Mouse (Mus musculus) left cerebral cortex, adult 2 months (tissue): ENCODE results near the gene Aldh1a1. TPM values are rescaled to one million over a fixed set of nuclear protein-coding genes. Genes with fewer than 3 reads are reported as not detected.
"Not testable (repeated sequence)": the region's sequence is repeated elsewhere in the genome, so short reads cannot be mapped to it uniquely, and the experiment has no call there.

Source experiments
- DNase-seq, 2 experiments: peaks; one replicate each; pipeline ENCODE4 v3.0.0; 2021 to 2022; ENCODE audit warnings: low spot score in 2 of 2, mixed read lengths in 1 of 2; ENCODE audit errors: extremely low spot score in 1 of 2
- H3K27ac ChIP-seq: fragments of 200-600 bp; 2 replicates; pipeline ENCODE4 v1.8.1; 2022
- H3K4me3 ChIP-seq: fragments of 200-600 bp; 2 replicates; pipeline ENCODE4 v1.8.1; 2022
- CTCF ChIP-seq: fragments of 200-600 bp; IDR thresholded peaks from 2 replicates; pipeline ENCODE4 v1.8.1; 2022; ENCODE audit warnings: antibody characterized with exemption, mild to moderate bottlenecking, moderate library complexity
- intact Hi-C: fragments of 180-260 bp; cut with DNase I; formaldehyde crosslinking; loops from one replicate; pipeline ENCODE4 v1.15.1; 2025
- total RNA-seq, 2 experiments: library from RNA; stranded (reverse); gene quantifications; 2 replicates each; pipeline ENCODE4 v1.2.3; 2021

The Aldh1a1 gene
- total RNA-seq, 2 experiments from 2014 or later, result 45.5 to 48.5 TPM

DNA sequence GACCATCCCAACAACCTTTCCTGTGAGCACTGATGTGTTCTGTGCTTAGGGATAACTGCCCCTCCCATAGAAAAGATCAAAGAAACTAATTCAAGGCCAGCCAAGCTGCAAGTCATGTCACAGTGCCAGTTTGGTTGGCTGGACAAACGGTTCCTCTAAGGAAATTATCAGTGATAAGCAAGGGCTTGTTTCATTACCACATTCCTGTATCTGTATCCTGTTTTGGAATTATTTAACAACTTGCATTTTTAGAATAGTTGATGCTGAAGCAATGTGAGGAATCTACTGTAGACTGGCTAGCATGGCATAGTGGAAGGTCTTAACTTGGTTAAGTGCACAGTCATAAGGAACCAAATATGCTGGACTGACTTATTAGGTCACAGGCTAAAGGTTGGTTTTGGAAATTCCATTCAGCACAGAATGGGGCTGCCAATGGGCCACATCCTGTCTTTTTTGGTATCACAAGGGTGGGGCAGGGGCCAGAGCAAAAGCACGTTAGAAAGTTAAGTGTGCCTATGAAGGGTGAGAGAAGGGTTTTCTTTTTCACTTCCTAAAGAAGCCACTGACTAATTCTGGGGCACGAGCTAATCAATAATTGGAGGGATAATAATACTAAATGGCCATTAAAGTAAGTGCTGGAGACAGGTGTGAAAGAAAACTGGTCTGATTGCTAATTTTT, 121.9 kb downstream of the Aldh1a1 start:
- no peak for DNase-seq
- H3K4me3 ChIP-seq, result no peak overlapping the region
- no peak overlapping the region for H3K27ac ChIP-seq
- TF ChIP-seq CTCF, result no peak
- intact Hi-C loops, result no loop called here

DNA sequence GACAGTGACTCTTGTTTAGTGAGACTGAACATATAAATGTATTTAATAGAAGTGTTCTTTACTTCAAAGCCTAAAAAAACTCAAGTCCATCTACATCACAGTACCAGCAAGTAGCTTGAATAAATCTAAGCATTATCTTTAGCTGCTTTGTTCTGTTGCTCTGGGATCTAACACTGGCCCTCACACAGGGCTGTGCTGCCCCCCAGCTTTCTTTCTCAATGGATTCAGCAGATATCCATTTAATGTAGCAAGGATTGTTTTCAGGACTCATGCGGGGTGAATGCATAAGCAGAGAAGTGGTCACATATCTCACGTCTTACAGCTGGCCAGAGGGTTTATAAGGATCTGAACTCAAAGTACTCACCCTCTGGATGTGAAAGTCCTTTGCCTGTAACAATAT, 129.9 kb downstream of the Aldh1a1 start:
- intact Hi-C loops, result loop anchor here (5.0 kb wide), 1 partner anchor 170 kb away; no protein-coding TSS in a partner anchor
- DNase-seq, result no peak
- no peak overlapping the region for H3K4me3 ChIP-seq
- H3K27ac ChIP-seq, result no peak overlapping the region
- TF ChIP-seq CTCF, result no peak

DNA sequence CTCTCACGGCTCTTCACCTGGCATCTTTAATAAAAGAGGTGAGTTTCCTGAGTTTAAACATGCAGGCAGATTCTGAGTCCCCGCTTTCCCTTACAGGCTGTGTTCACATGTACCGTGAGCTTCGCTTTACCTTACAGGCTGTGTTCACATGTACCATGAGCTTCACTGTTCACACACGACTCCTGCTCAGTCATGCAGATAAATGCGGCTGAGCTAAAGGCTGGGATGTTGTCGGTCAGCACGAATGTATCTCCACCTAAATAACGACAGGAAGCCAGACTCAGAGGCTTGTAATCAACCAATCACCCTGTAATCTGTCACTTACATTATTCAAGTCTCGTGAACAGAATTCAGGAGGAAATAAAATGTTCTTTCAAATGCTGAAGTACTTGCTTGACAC, 130.9 kb downstream of the Aldh1a1 start:
- H3K4me3 ChIP-seq, result no peak overlapping the region
- TF ChIP-seq CTCF, result no peak
- no peak for DNase-seq
- no peak overlapping the region for H3K27ac ChIP-seq
- intact Hi-C loops, result loop anchor here (5.0 kb wide), 1 partner anchor 171 kb away; no protein-coding TSS in a partner anchor

GRCm38 (mm10) chr19:20631020-20631419, 138.5 kb downstream of the Aldh1a1 start:
- Histone ChIP-seq H3K27ac (no peak overlapping the region), H3K4me3 (no peak overlapping the region)
- TF ChIP-seq CTCF, result no peak
- no peak for DNase-seq
- intact Hi-C loops, result no loop called here

DNA sequence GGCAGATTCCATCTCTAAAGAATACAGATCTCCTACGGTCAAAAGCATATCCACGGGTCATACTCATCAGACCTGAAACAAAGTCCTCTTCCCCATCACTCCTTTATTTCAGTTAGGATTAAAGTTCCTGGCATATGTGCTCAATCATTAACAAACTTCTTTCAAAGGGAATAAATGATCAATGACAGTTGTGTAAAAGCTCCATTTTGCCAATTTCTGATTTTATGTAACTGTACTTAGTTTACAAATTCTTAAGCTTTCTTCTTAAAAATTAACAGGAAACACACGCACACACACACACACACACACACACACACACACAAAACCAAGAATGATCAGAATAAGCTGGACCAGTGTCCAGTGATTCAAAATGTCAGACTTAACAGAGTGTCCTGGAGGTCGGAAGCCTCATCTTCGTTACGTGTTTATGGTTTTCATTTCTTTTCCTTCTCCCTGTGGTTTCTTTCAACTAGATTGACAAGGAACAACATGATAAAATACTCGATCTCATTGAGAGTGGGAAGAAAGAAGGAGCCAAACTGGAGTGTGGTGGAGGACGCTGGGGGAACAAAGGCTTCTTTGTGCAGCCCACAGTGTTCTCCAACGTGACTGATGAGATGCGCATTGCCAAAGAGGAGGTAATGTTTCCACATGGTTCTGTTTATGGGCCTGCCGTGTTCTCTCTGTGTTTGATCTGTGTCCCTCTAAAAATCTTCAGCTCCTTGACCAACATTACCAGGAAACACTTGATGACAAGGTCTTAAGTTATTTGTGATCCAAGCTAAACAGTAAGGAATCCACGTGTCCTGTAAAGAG, 141.6 kb downstream of the Aldh1a1 start:
- intact Hi-C loops, result no loop called here
- Histone ChIP-seq H3K4me3 (no peak overlapping the region), H3K27ac (no peak overlapping the region)
- DNase-seq, result no peak
- no peak for TF ChIP-seq CTCF

GRCm38 (mm10) chr19:20644346-20644745, 151.8 kb downstream of the Aldh1a1 start:
- DNase-seq, result no peak
- intact Hi-C loops, result no loop called here
- TF ChIP-seq CTCF, result peak; percentile 30
- H3K4me3 ChIP-seq, result no peak overlapping the region
- H3K27ac ChIP-seq, result no peak overlapping the region

- intact Hi-C loops, H3K27ac ChIP-seq, DNase-seq, H3K4me3 ChIP-seq: not testable (repeated sequence)
Measured at GRCm38 (mm10) chr19:20647496-20647895, 155.0 kb downstream of the Aldh1a1 start.

GRCm38 (mm10) chr19:20650008-20650407, 157.5 kb downstream of the Aldh1a1 start:
- Histone ChIP-seq H3K27ac (no peak overlapping the region), H3K4me3 (no peak overlapping the region)
- no peak for TF ChIP-seq CTCF
- intact Hi-C loops, result no loop called here
- no peak for DNase-seq

- intact Hi-C loops, result no loop called here
- H3K27ac ChIP-seq, result no peak overlapping the region
- TF ChIP-seq CTCF, result no peak
- no peak for DNase-seq
- no peak overlapping the region for H3K4me3 ChIP-seq
Measured at GRCm38 (mm10) chr19:20653082-20653676, 160.7 kb downstream of the Aldh1a1 start.

- intact Hi-C loops, result no loop called here
- no peak overlapping the region for H3K27ac ChIP-seq
- DNase-seq, result no peak
- no peak overlapping the region for H3K4me3 ChIP-seq
- TF ChIP-seq CTCF, result no peak
Measured at GRCm38 (mm10) chr19:20654141-20654873, 161.8 kb downstream of the Aldh1a1 start.

DNA sequence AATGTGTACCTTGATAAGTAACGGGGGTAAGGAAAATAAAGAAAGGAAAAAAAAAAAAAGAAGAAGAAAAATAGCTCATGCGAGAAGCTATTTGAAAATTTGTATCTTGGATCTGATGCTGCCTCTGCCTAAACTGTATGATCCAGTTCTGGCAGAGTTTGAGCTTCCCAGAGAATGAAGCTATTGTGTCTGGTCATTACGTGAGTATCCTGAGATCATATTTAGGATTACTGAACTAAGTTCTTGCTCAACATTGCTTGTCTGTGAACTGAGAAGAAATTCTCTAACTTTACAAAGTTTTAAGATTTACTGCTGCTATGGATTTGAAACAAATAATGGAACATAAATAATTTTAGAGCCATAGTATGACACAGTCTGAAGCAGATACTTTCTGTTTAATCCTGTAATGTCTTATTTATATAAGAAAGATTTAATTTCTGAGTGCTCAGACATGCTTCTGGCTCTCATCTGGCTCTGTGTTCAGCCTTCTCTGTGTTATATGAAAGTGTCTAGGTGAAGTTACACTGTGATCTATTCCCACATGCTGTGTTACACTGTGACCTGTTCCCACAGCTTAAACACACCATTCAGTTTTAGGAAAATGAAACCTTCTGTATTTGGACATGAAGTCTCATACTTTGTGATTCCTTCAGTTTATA, 185.3 kb downstream of the Aldh1a1 start:
- intact Hi-C loops, result no loop called here
- H3K27ac ChIP-seq, result no peak overlapping the region
- TF ChIP-seq CTCF, result no peak
- no peak overlapping the region for H3K4me3 ChIP-seq
- DNase-seq, result no peak

Other genes with a start within 250 kb of the Aldh1a1 start
- gene Anxa1, start 101.8 kb upstream of the Aldh1a1 start, total RNA-seq, result 1 to 10 TPM; 1.7 to 2.8 TPM
- under 1 TPM; 0.91 TPM for gene Aldh1a7, start 234.8 kb downstream of the Aldh1a1 start, total RNA-seq